Mouse (Mus musculus) 416B (cell line): ENCODE data around the gene Hspd1.

ENCODE experiments used
- DNase-seq: peaks from one replicate; pipeline ENCODE4 v3.0.0; 2011; ENCODE audit warnings: low read depth

The Hspd1 gene

DNA sequence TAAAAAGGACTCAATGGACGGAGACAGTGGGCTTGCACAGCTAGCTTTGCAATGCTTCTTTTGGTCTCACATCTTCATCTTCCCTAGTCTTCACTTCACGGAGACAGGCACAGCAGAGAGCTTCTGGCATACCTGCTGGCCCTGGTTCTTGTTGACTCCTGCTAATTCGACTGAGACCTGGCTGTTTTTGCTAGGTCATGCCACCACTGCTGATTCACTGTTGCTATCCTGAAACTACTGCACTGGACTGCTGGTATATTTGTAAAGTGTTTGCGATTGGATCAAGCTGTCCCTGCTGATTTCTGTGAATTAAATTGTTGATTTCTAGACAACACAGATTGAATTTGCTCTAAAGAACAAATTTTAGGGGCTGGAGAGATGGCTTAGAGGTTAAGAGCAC, 46.4 kb downstream of the Hspd1 start:
- no peak for DNase-seq

DNA sequence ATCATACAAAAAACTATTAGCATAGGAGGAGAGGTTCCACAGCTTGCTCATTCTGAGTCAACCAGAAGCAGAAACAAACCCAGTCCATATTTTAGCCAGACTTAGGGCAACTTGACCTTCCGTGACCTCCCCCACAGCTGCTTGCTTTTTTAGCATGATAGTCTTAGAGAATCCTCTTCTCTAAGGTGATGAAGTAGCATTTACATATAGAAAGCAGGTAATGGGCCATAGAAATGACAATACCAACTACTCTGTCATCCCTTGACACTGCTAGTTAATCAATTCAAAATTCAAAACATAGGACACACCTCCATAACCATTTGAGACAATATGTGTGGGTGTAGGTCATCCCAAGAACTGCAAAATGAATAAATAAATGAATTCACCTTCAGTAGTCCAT, 48.1 kb downstream of the Hspd1 start:
- no peak for DNase-seq

DNA sequence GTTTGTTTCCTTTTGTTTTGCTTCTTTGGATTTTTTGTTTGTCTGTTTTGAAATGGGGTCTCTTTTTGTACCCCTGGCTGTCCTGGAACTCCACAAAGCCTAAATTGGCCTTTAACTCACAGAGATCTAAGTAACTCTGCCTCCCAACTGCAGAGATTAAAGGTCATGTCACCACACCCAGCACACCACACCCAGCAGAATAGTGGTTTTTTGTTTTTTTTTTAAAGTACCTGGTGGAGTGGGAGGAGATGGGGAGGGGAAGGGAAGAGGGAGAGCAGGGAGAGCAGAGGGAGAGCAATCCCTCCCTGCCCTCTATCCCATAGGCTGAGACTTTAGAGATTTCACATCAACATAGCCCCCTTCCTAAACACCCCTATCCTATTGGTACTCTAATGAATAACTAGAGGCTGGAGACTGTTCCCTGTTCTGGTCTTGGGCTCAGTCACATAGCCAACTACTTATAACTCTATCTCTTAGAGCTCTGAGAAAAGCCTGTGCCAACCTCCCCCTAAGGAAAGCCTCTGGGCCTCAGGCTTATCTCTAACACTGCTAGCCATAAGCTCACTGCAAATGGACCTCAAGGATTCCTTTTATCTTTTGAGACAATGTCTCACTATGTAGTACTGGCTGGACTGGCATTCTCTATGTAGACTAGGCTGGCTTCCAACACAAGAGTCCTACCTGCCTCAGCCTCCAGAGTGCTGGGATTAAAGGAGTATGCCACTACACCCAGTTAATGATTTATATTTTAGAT, 56.8 kb downstream of the Hspd1 start:
- DNase-seq = no peak

DNA sequence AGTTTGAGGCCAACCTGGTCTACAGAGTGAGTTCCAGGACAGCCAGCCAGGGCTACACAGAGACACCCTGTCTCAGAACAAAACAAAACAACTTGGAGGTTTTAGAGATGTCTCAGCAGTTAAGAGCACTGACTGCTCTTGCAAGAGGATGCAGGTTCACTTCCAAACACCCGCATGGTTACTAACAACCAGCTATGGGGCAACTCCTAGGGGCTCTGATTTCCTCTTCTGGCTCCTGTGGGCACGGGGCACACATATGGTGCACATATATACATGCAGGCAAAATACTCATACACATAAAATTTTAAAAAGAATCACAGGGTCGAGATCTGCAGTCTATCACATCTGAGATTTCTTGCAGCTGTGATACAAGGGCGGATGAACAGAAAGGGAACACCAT, 58.6 kb downstream of the Hspd1 start:
- DNase-seq = peak; percentile 56

DNA sequence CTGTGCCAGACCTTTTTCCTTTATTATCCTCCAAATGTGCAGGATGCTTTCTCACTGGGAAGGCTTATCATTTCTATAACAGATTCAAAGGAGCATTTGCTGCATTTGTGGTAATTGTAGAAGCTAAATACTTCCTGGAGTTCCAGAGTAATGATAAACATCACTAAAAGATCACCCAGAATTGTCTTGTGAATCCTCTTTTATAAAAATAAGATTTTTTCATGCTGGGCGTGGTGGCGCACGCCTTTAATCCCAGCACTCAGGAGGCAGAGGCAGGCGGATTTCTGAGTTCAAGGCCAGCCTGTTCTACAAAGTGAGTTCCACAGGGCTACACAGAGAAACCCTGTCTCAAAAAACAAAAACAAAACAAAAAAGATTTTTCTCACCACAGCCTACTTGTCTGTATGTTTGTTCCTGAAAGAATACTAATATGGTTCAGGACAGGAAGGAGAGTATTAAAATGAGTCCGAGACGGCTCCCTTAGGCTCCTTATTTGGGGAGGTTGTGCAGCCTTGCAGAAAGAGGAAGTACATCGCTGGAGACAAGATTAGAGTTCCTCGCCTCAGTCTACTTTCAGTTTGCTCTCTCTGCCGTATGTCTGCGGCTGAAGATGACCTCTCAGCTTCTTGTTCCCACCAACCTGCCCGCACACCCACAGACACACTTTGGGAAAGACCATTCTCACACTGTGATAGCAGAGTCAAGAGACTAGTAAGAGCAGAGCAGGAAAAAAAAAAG, 59.4 kb downstream of the Hspd1 start:
- peak; percentile 93 for DNase-seq

DNA sequence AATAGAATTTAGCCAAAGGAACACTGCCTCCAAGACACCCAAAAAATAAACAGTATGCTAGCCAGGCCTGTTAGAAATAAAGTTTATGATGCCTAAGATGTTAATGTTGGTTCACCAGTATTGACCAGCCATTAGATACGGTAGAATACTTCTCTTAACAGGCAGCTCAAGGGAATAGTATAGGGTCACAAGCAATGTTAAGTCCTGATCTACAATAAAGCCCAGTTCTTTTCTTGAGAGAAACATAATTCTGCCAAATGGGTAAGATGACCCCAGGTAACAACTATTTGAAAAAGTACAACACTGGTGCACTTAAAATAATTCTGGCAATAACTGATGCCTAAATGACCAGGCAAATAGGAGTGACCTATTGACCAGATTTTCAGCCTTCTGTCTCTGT, 60.1 kb downstream of the Hspd1 start:
- peak; percentile 27 for DNase-seq
